Mouse (Mus musculus): ENCODE measurements at regions not wholly inside any gene's neighbourhood (a gene's known extent, or its start where the extent isn't known, plus 50 kb on each side); places are given as distances from the start of the nearest gene placed in this dataset.

DNA sequence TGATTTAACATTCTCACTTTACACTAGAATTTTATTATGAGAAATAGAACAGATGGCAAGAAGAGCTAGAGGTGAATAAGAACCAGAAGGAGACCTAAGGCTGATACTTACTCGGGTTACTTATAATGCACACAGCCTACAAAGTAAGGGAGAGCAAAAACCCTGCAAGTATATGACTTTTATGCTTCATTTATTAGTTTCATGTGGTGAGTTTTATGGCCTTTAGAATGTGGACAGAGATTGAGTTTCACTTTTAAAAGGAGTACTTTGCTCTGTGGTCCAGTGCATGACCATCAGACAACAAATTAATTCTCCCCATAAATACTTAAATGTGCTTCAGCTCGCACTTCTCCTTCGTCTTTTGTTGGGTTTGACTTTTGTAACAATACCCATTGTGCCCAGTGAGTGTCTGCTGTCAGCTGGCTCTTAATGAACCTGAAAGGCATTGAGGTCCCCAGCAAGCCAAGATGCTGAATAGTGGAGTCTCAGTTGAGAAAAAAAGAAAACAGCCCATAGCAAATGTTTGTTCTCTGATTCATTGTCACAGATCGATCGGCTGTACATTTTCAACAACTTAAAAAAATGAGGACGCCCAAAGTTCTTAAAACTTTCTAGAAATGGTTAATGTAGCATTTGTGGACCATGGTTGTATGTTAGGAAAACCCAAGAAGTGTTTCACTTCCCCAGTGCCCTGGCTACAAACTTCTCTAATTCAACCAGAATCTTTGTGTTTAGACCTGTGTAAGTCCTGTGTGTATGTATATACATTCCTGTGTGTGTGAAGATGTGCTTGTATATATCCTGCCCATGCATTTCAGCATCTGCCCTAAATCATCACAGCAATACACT lies 194.5 kb downstream of the Gm5426 start:
- DNase-seq = no peak

DNA sequence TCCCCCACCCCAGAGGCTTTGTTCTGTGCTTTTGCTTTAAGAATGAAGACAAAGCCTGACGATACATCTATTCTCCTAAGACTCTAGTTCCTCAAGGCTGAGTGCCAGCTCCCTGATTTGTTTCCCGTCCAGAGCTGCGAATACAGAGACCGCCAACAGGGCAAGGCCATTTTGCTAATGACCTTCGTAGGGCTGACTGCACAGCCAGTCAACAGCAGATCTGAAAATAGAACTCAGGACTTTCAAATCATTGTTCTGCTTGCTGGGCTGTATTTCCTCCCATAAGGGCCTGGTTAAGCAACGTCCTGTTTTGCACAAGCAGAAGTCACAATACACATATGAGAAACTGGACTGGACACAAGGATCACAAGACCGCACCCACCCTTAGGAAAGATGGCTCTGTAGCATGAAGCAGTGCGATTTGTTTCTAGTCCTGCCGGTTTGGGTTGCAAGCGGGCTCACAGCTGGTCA lies 196.4 kb downstream of the Gm5426 start:
- peak; percentile 3 to 11 for DNase-seq

DNA sequence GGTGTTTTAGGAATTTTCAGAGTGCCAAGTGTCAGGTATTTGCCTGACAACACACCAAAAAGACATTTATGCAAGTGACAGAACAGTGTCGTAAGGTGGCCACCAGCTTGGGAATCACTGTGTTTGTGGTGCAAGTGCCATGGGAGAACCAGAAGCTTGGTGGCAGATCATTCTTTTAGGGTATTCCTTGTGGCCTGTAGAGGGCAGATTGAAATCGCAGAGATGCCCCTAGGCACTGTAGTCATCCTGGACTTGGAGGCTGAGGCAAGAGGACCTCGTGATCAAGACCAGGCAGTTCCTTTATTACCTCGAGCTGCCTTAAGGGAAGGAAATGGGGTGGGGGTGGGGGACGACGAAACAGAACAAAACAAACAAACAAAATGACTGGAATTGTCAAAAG lies 196.8 kb downstream of the Gm5426 start:
- peak in 1 of 2 experiments; percentile 7 for DNase-seq

DNA sequence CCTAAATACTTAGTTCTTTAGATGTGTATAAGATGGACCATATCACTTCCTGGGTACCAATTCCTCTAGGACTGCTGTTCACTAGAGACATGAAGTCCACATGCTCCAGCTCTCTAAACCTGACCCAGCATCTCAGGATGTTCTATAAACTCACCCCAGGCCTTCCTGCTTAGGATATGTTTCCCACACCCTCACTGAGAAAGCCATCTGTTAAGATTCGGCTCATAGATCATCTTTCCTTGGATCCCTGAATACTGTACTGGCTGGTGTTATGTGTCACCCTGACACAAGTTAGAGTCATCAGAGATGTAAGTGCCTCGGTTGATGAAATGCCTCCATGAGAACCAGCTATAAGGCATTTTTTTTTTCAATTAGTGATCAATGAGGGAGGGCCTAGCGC lies 199.9 kb downstream of the Gm5426 start:
- no peak for DNase-seq

- no peak for DNase-seq
Measured at GRCm38 (mm10) chr10:96337088-96337666, 200.8 kb downstream of the Gm5426 start.

- no peak for DNase-seq
Measured at GRCm38 (mm10) chr10:96337797-96338608, 201.6 kb downstream of the Gm5426 start.

GRCm38 (mm10) chr10:96338609-96338978 lies 202.2 kb downstream of the Gm5426 start:
- DNase-seq = no peak

DNA sequence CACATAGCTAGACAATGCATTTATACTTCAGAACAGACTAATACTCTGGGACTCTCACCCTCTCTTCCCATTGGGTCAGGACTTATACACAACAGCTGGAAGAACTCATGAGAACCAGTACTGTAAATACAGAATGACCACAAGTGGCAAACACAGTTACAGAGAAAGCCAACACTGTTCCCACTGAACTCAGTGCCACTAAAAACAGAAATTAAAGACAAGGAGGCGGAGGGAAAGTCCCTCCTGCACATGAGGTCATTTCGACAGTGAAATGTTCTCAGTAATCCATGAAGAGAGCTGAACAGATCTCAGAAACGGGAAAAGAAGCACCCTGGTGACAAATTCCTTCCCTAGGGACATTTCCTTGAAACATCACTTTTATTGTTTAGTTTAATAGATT lies 206.1 kb downstream of the Gm5426 start:
- no peak for DNase-seq

DNA sequence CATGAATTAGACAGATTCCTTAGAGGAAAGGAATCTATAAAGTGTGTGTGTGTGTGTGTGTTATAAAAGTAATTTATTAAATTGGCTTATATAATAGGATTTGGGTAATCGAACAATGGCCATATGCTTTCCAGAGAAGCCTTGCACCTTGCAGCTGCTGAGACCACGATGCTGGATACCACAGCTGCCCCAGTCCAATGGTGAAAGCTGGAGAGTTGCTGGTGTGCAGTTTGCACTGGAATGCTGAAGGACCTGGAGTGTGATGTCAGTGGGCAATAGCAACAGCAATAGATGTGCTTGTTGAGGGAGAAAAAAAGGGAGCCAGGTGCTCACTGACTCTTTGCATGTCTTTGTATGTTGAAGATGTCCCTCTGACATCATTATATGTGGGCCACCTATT lies 207.3 kb downstream of the Gm5426 start:
- DNase-seq = no peak

GRCm38 (mm10) chr10:96350692-96351091 lies 214.3 kb downstream of the Gm5426 start:
- DNase-seq = no peak

DNA sequence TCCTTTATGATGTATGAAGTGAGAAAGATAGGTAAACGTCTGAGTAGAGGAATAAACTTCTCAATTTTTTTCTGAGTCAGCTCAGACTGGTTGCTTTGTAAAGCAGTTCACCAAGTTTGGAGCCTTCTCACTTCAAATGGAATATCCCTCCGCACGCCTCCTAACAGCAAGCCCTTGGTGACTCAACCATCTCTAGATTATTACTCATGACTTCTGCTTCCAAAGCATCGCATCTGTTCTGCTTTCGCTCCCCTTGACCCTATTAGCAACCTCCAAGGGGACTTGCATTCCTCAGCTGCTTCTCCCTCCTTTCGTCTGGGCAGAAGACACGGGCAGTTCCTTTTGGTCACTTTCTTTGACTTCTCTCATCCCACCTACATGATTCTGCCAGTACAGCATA lies 214.9 kb downstream of the Gm5426 start:
- DNase-seq = no peak

DNA sequence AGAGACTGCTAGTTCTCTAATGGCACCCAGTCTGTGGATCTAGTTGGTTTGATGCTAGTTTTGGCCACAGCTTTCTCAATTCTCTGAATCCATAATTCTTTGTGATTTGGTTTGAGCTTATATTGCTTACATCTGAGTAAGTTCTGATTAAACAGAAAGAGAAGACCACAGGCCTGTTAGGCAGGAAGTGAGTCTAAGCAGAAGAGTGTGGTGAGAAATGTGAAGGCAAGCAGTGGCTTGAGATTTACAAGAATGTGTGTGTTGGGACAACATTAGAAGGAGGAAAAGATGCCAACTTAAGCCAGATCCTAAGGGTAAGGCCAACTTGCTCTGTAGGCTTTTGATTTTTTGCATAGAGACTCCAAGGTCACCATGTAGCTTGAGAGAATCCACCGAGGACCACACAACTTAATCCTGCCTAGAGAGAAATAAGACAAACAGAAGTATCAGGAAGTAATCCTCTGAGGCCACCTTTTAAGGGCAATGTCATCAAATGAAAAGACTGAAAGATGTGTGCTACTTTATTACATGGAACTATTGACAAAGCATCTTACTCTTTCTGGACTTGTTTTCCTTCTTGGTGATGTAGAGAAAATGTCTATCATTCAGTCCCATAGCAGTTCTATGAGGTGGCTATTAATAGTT lies 220.7 kb downstream of the Gm5426 start:
- no peak for DNase-seq

GRCm38 (mm10) chr10:96357632-96358031 lies 221.2 kb downstream of the Gm5426 start:
- no peak for DNase-seq

GRCm38 (mm10) chr10:96358984-96359383 lies 222.6 kb downstream of the Gm5426 start:
- DNase-seq = no peak

- DNase-seq = no peak
Measured at GRCm38 (mm10) chr10:96362211-96362610, 225.8 kb downstream of the Gm5426 start.

DNA sequence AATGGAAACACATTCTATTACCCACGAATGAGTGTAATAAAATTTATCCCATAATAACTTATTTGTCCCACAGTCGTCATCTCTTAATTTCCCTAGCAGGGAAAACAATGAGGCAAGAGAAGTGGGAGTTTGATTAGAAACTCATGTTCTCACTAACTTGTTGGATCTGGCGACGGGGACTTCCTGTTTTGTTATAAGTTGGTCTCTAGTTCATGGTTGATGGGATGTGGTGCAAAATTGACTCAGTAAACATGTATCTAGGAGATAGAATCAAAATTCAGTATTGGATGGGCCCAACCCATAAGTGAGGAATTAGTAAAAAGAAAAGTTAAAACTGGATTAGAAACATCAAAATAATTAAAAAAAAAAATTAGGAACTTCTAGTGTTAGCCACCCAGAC lies 227.5 kb downstream of the Gm5426 start:
- DNase-seq = no peak

- DNase-seq = no peak
Measured at GRCm38 (mm10) chr10:96365101-96365500, 228.7 kb downstream of the Gm5426 start.

DNA sequence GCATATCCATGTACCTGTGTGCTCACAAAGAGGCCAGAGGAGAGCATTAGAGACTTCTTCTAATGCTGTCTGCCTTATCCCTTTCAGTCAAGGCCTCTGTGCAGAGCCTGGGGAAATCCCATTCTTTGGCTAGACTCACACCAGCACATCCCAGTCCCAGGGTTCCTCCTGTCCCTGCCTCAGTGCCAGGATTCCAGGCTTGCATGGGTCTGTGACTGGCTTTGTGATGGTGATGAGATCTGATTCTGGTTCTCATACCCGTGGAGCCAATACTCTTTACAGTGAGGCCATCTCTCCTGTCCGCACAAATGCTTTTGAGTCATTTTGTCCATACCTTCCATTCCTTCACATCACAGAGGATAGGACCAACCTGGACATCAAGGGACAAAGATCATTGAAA lies 230.5 kb downstream of the Gm5426 start:
- DNase-seq = no peak

GRCm38 (mm10) chr10:96370547-96371320 lies 234.3 kb downstream of the Gm5426 start:
- peak in 1 of 2 experiments; percentile 9 for DNase-seq

GRCm38 (mm10) chr10:96371321-96371653 lies 234.9 kb downstream of the Gm5426 start:
- no peak for DNase-seq

GRCm38 (mm10) chr10:96372616-96373346 lies 236.4 kb downstream of the Gm5426 start:
- no peak for DNase-seq

Measured in layer of hippocampus, postnatal 36 days (tissue).